Mouse (Mus musculus) hindbrain, postnatal 0 days (tissue): Measurements from ENCODE around the gene Gm33543. TPM values are rescaled to one million over a fixed set of nuclear protein-coding genes. Genes with fewer than 3 reads are reported as not detected.

Experiments used
- ATAC-seq: fragments of 200-750 bp; cut with Nextera tagmentation; 2 replicates; pipeline ENCODE4 v1.8.0; 2017; ENCODE audit warnings: mild to moderate bottlenecking, moderate TSS enrichment, moderate library complexity
- DNase-seq: peaks from one replicate; pipeline ENCODE4 v3.0.0-alpha.2; 2015; ENCODE audit warnings: low spot score
- H3K27ac ChIP-seq: fragments of 300-500 bp; sonication (generic); 2 replicates; pipeline ENCODE4 v1.5.1; 2014; ENCODE audit warnings: mild to moderate bottlenecking
- H3K27me3 ChIP-seq: fragments of 300-500 bp; sonication (generic); 2 replicates; pipeline ENCODE4 v1.6.1; 2014; ENCODE audit warnings: low read length, mixed read lengths; ENCODE audit not compliant: insufficient read depth
- H3K36me3 ChIP-seq: fragments of 300-500 bp; sonication (generic); 2 replicates; pipeline ENCODE4 v1.6.1; 2014; ENCODE audit warnings: low read length, mixed read lengths; ENCODE audit not compliant: insufficient read depth
- H3K4me1 ChIP-seq: fragments of 300-500 bp; sonication (generic); 2 replicates; pipeline ENCODE4 v1.6.1; 2014; ENCODE audit warnings: antibody characterized with exemption, low read length, mixed read lengths; ENCODE audit not compliant: insufficient read depth
- H3K4me2 ChIP-seq: fragments of 300-500 bp; sonication (generic); 2 replicates; pipeline ENCODE4 v1.6.1; 2014; ENCODE audit warnings: low read depth, mild to moderate bottlenecking, low read length, moderate library complexity, mixed read lengths
- H3K4me3 ChIP-seq: fragments of 300-500 bp; sonication (generic); 2 replicates; pipeline ENCODE4 v1.5.1; 2014; ENCODE audit warnings: low read length
- H3K9ac ChIP-seq: fragments of 300-500 bp; sonication (generic); replicated peaks from 2 replicates; pipeline ENCODE4 v1.6.1; 2014; ENCODE audit warnings: mild to moderate bottlenecking, low read length, moderate library complexity, mixed read lengths
- H3K9me3 ChIP-seq: fragments of 300-500 bp; sonication (generic); 2 replicates; pipeline ENCODE4 v1.6.1; 2016; ENCODE audit warnings: low read length, mixed read lengths
- CTCF ChIP-seq: IDR thresholded peaks from 2 replicates; pipeline ENCODE4 v1.5.1; 2016; ENCODE audit warnings: antibody characterized with exemption, control low read depth, low read depth
- WGBS: fragments of 180-500 bp; shearing (Covaris S2); extraction: QIAGEN DNeasy Blood & Tissue Kit; methylation state at CpG from one replicate; pipeline ENCODE4 v1.1.7; 2014; 5-methylcytosine and 5-hydroxymethylcytosine counted together
- polyA plus RNA-seq: library from polyadenylated mRNA; unstranded; fragments of >200 nt; fragmentation: Nextera tagmentation; extraction: Ambion mirVana; gene quantifications from 2 replicates; pipeline ENCODE4 v1.2.1, GENCODE M21; 2015
- total RNA-seq: library from RNA; depleted of rRNA; stranded (reverse); fragments of >200 nt; gene quantifications from 2 replicates; pipeline ENCODE4 v1.2.3, GENCODE M21; 2014

The Gm33543 gene
- total and polyA plus RNA-seq, 2 experiments from 2014 or later, result 0.13 TPM; not detected in 1

DNA sequence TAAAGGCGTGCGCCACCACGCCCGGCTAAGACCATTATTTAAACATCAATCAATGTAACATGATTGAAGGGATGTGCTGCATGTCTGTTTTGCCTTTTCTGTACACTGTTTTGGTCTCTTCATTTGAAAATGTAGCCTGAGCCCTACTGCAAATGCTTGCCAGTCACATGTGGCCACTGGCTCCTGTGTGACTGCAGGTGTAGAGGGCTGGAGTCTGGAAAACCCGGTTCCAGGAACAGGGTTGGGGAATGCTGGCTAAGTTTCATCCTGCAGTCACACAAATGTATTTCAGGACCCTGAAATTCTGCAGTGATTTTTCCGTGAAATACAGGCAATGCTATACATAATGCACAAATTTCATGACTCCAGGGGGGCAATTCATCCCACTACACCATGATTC is 12.7 kb upstream of the Gm33543 start:
- 93% methylated on average over 6 of the region's 6 CpGs for WGBS
- TF ChIP-seq CTCF, result no peak
- H3K27ac ChIP-seq, result no peak overlapping the region
- no peak for DNase-seq
- H3K9ac ChIP-seq, result no peak overlapping the region
- H3K4me2 ChIP-seq, result no peak overlapping the region
- H3K9me3 ChIP-seq, result no peaks in the 10 kb centered on the region
- no peaks in the 10 kb centered on the region for H3K4me1 ChIP-seq
- H3K36me3 ChIP-seq, result no peaks in the 10 kb centered on the region
- H3K4me3 ChIP-seq, result no peak overlapping the region
- ATAC-seq, result no peak
- no peaks in the 10 kb centered on the region for H3K27me3 ChIP-seq

- 78% methylated on average over 3 of the region's 3 CpGs for WGBS
- no peaks in the 10 kb centered on the region for H3K4me1 ChIP-seq
- H3K27me3 ChIP-seq, result no peaks in the 10 kb centered on the region
These were observed 7.8 kb upstream of the Gm33543 start for GRCm38 (mm10) chr10:95850504-95850903.

GRCm38 (mm10) chr10:95846739-95847138 is 4.0 kb upstream of the Gm33543 start:
- Histone ChIP-seq H3K36me3 (no peaks in the 10 kb centered on the region), H3K9ac (no peak overlapping the region), H3K4me2 (no peak overlapping the region), H3K4me3 (no peak overlapping the region), H3K27ac (no peak overlapping the region), H3K9me3 (no peaks in the 10 kb centered on the region), H3K4me1 (no peaks in the 10 kb centered on the region), H3K27me3 (no peaks in the 10 kb centered on the region)
- ATAC-seq (no peak), DNase-seq (no peak)
- no peak for TF ChIP-seq CTCF
- 68% methylated on average over 3 of the region's 3 CpGs for WGBS

More at GRCm38 (mm10) chr10:95850504-95850903, 7.8 kb upstream of the Gm33543 start:
- no peak overlapping the region for H3K4me3 ChIP-seq
- no peak overlapping the region for H3K4me2 ChIP-seq
- H3K9ac ChIP-seq, result no peak overlapping the region
- no peak for ATAC-seq
- no peak for TF ChIP-seq CTCF
- H3K27ac ChIP-seq, result no peak overlapping the region
- DNase-seq, result no peak
- no peaks in the 10 kb centered on the region for H3K9me3 ChIP-seq
- H3K36me3 ChIP-seq, result no peaks in the 10 kb centered on the region

DNA sequence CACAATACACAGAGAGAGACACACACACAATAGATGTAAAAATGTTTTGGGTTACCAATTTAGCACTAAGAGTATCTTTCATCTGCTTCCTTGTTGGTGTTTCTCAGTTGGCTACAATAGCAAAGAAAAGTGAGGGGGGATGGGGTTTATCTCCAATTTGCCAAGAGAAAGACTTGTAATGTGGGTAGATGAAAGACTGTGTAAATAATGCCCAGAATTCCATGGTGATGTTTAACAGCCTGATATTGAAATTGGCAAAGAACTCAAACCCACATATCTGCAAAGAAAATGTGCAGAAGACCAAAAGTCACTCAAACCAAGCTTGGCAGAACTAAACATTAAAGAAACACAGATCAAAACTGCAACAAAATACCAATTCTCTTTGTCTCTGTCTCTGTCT is 3.6 kb upstream of the Gm33543 start:
- Histone ChIP-seq H3K9me3 (no peaks in the 10 kb centered on the region), H3K36me3 (no peaks in the 10 kb centered on the region), H3K4me3 (no peak overlapping the region), H3K27me3 (no peaks in the 10 kb centered on the region), H3K4me2 (no peak overlapping the region), H3K4me1 (no peaks in the 10 kb centered on the region), H3K27ac (no peak overlapping the region), H3K9ac (no peak overlapping the region)
- no peak for TF ChIP-seq CTCF
- ATAC-seq (no peak), DNase-seq (no peak)

GRCm38 (mm10) chr10:95843878-95844277 is 1.1 kb upstream of the Gm33543 start:
- no peak for TF ChIP-seq CTCF

DNA sequence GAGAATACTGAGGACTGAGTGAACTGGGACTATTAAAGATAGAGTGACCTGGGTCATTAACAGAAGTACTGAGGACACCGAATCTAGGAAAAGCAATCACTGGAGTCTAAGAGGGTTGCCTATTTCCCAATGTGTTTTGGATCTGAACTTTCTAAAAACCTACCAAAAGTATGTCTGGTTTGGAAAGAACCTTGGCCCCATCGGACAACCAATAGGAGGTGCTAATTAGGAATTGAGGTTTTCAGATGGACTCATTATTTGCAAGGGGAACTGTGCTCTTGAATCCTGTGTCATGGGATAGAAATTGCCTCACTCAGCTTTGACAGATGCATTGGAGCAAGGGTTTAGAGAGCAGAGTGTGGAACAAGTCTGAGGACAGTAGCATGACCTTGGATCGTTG is 1.5 kb downstream of the Gm33543 start:
- no peak overlapping the region for H3K4me3 ChIP-seq
- no peaks in the 10 kb centered on the region for H3K36me3 ChIP-seq
- no peak overlapping the region for H3K27ac ChIP-seq
- no peaks in the 10 kb centered on the region for H3K9me3 ChIP-seq
- no peak for DNase-seq
- TF ChIP-seq CTCF, result no peak
- no peaks in the 10 kb centered on the region for H3K4me1 ChIP-seq
- no peak overlapping the region for H3K4me2 ChIP-seq
- no peaks in the 10 kb centered on the region for H3K27me3 ChIP-seq
- H3K9ac ChIP-seq, result no peak overlapping the region
- WGBS, result 94% methylated on average over 3 of the region's 3 CpGs
- ATAC-seq, result no peak

More at GRCm38 (mm10) chr10:95843878-95844277, 1.1 kb upstream of the Gm33543 start:
- DNase-seq, result no peak
- Histone ChIP-seq H3K27ac (no peak overlapping the region), H3K36me3 (no peaks in the 10 kb centered on the region), H3K27me3 (no peaks in the 10 kb centered on the region), H3K4me1 (no peaks in the 10 kb centered on the region), H3K9ac (no peak overlapping the region), H3K4me3 (no peak overlapping the region), H3K9me3 (no peaks in the 10 kb centered on the region), H3K4me2 (no peak overlapping the region)
- WGBS, result 88% methylated on average over 1 of the region's 1 CpGs
- no peak for ATAC-seq

- no peak overlapping the region for H3K4me2 ChIP-seq
- 43% methylated on average over 3 of the region's 3 CpGs for WGBS
- no peak for ATAC-seq
These were observed 2.9 kb downstream of the Gm33543 start for GRCm38 (mm10) chr10:95839803-95840202.

More at GRCm38 (mm10) chr10:95839803-95840202, 2.9 kb downstream of the Gm33543 start:
- Histone ChIP-seq H3K36me3 (no peaks in the 10 kb centered on the region), H3K4me1 (no peaks in the 10 kb centered on the region), H3K9ac (no peak overlapping the region), H3K27me3 (no peaks in the 10 kb centered on the region), H3K4me3 (no peak overlapping the region), H3K9me3 (no peaks in the 10 kb centered on the region), H3K27ac (no peak overlapping the region)
- DNase-seq, result no peak
- TF ChIP-seq CTCF, result no peak
